Comparison of ENCODE assay signal across 7 mouse cellular contexts in the genomic region with DNA sequence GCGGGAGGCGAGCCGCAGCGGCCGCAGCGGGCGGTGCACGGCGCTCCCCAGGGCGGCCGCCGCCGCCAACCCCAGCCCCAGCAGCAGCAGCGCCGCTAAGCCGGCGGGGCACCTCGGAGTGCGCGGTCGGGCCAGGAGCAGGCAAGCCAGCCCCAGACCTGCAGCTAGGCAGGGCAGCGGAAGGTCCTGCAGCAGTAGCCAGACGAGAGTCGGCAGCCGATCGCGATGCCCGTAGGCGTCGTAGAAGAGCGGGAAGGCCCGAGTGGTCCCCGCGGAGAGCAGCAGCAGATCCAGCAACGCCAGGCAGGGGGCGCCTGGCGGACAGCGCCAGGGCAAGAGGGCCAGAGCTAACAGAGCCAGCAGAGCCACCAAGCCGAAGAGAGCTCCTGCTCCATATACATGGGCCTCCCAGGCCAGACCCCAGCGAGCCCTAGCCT. TPM values are rescaled to one million over a fixed set of nuclear protein-coding genes. Genes with fewer than 3 reads are reported as not detected.
DNase-seq lines count a peak whose midpoint lies in the region; ATAC-seq and TF ChIP-seq lines count a peak whose summit lies in the region.

No protein-coding gene starts in this region.

- no peaks in the 10 kb centered on the region for H3K9me3 ChIP-seq in intestine, postnatal 0 days (ENCODE audit: control insufficient read depth)
- no peaks in the 10 kb centered on the region for H3K9me3 ChIP-seq in limb, embryonic 10.5 days (replicated peaks)
- no peaks in the 10 kb centered on the region for H3K9me3 ChIP-seq in midbrain, embryonic 12.5 days

- H3K9ac ChIP-seq in intestine, postnatal 0 days (ENCODE audit: low read depth, low read length), result peak overlapping the region; percentile 19; the same call in 1 of the 2 replicates
- H3K9ac ChIP-seq in midbrain, embryonic 12.5 days (replicated peaks), result peak overlapping the region; percentile 69

- no peak for TF ChIP-seq POLR2A in small intestine, adult 2 months (IDR thresholded peaks at IDR 0.05; ENCODE audit: low read depth, low read length)

- peak; percentile 89 for DNase-seq in adrenal gland, postnatal 14 days
- DNase-seq in embryo, embryonic 9.5 days (ENCODE audit: extremely low spot score), result peak; percentile 91
- DNase-seq in heart, adult 11 months, result peak; percentile 97
- DNase-seq in limb, embryonic 10.5 days (ENCODE audit: low spot score), result peak; percentile 91

- no peaks in the 10 kb centered on the region for H3K36me3 ChIP-seq in intestine, postnatal 0 days (ENCODE audit: control insufficient read depth, insufficient read depth)
- H3K36me3 ChIP-seq in limb, embryonic 10.5 days, result no peaks in the 10 kb centered on the region
- H3K36me3 ChIP-seq in midbrain, embryonic 12.5 days, result no peaks in the 10 kb centered on the region
- H3K36me3 ChIP-seq in small intestine, adult 2 months (ENCODE audit: control insufficient read depth, insufficient read depth, low read length), result no peaks in the 10 kb centered on the region

- peak overlapping the region; percentile 55 for H3K4me3 ChIP-seq in intestine, postnatal 0 days (ENCODE audit: low read depth, low read length)
- H3K4me3 ChIP-seq in limb, embryonic 10.5 days, result peak overlapping the region; percentile 66
- H3K4me3 ChIP-seq in midbrain, embryonic 12.5 days, result peak overlapping the region; percentile 54
- H3K4me3 ChIP-seq in small intestine, adult 2 months (ENCODE audit: low read depth, low read length), result peak overlapping the region; percentile 70

- peak overlapping the region; percentile 99 for H3K4me2 ChIP-seq in intestine, postnatal 0 days (replicated peaks; ENCODE audit: low read depth)
- peak overlapping the region; percentile 99 for H3K4me2 ChIP-seq in midbrain, embryonic 12.5 days (replicated peaks)

- peaks cover 64% of the 10 kb centered on the region for H3K27me3 ChIP-seq in intestine, postnatal 0 days (replicated peaks; ENCODE audit: control insufficient read depth, insufficient read depth, low read length)
- peaks cover 81% of the 10 kb centered on the region for H3K27me3 ChIP-seq in limb, embryonic 10.5 days (ENCODE audit: low read depth, poor library complexity, severe bottlenecking)
- H3K27me3 ChIP-seq in midbrain, embryonic 12.5 days, result peaks cover 87% of the 10 kb centered on the region
- H3K27me3 ChIP-seq in small intestine, adult 2 months (ENCODE audit: control insufficient read depth, insufficient read depth, low read length), result peaks cover 16% of the 10 kb centered on the region

- under 1% methylated on average over 38 of the region's 40 CpGs for WGBS in intestine, postnatal 0 days
- WGBS in limb, embryonic 10.5 days, result under 1% methylated on average over 40 of the region's 40 CpGs
- under 1% methylated on average over 40 of the region's 40 CpGs for WGBS in midbrain, embryonic 12.5 days
- 1% methylated on average over 40 of the region's 40 CpGs for WGBS in small intestine, adult 2 months

- peak; percentile 64 for ATAC-seq in intestine, postnatal 0 days
- peak; percentile 83 for ATAC-seq in midbrain, embryonic 12.5 days (ENCODE audit: low FRiP score, low read depth)

- H3K27ac ChIP-seq in intestine, postnatal 0 days (ENCODE audit: low read depth, low read length), result no peak overlapping the region
- peak overlapping the region; percentile 88 for H3K27ac ChIP-seq in limb, embryonic 10.5 days
- H3K27ac ChIP-seq in midbrain, embryonic 12.5 days (replicated peaks), result no peak overlapping the region
- no peak overlapping the region for H3K27ac ChIP-seq in small intestine, adult 2 months (ENCODE audit: insufficient read depth, low read depth, low read length)

- TF ChIP-seq CTCF in intestine, postnatal 0 days (IDR thresholded peaks at IDR 0.05; ENCODE audit: low read depth), result peak; percentile 93
- TF ChIP-seq CTCF in small intestine, adult 2 months (IDR thresholded peaks at IDR 0.05; ENCODE audit: extremely low read depth, insufficient read length, insufficient replicate concordance, low read depth, low read length), result peak; percentile 80

- peaks cover 14% of the 10 kb centered on the region for H3K4me1 ChIP-seq in intestine, postnatal 0 days (replicated peaks; ENCODE audit: control insufficient read depth, insufficient read depth, low read length)
- peaks cover 48% of the 10 kb centered on the region for H3K4me1 ChIP-seq in limb, embryonic 10.5 days
- H3K4me1 ChIP-seq in midbrain, embryonic 12.5 days, result peaks cover 18% of the 10 kb centered on the region
- peaks cover 4% of the 10 kb centered on the region for H3K4me1 ChIP-seq in small intestine, adult 2 months (ENCODE audit: control insufficient read depth, insufficient read depth, insufficient read length, low read length)

RNA-seq across cellular contexts. Expression of gene Rbm28, which starts 6.2 kb away (rescaled TPM):
- 29.7 and 31.8 TPM in 2 replicates for total RNA-seq in adrenal gland, postnatal 14 days (2021)
- polyA plus RNA-seq in intestine, postnatal 0 days (2015; fragmentation: Nextera tagmentation; extraction: Ambion mirVana), result 9.8 and 12.2 TPM in 2 replicates
- 51.1 and 52.9 TPM in 2 replicates for polyA plus RNA-seq in limb, embryonic 10.5 days (2016; fragmentation: Nextera tagmentation; extraction: Ambion mirVana)
- 59.7 and 62.5 TPM in 2 replicates for polyA plus RNA-seq in midbrain, embryonic 12.5 days (2016; fragmentation: Nextera tagmentation; extraction: Ambion mirVana)
- polyA plus RNA-seq in small intestine, adult 2 months (2012; rRNA removed), result 0.90 and 1.2 TPM in 2 replicates

RNA-seq across cellular contexts. Expression of gene Prrt4, which starts 8.4 kb away (rescaled TPM):
- 4.9 and 5.1 TPM in 2 replicates for total RNA-seq in adrenal gland, postnatal 14 days (2021)
- 0.23 and 0.29 TPM in 2 replicates for polyA plus RNA-seq in intestine, postnatal 0 days (2015; fragmentation: Nextera tagmentation; extraction: Ambion mirVana)
- polyA plus RNA-seq in limb, embryonic 10.5 days (2016; fragmentation: Nextera tagmentation; extraction: Ambion mirVana), result 2.0 and 3.7 TPM in 2 replicates
- polyA plus RNA-seq in midbrain, embryonic 12.5 days (2016; fragmentation: Nextera tagmentation; extraction: Ambion mirVana), result 1.3 and 1.6 TPM in 2 replicates
- 0.17 and 0.22 TPM in 2 replicates for polyA plus RNA-seq in small intestine, adult 2 months (2012; rRNA removed)

RNA-seq across cellular contexts. Expression of gene Impdh1, which starts 45.2 kb away (rescaled TPM):
- total RNA-seq in adrenal gland, postnatal 14 days (2021), result 252 and 482 TPM in 2 replicates
- 10.6 and 11.7 TPM in 2 replicates for polyA plus RNA-seq in intestine, postnatal 0 days (2015; fragmentation: Nextera tagmentation; extraction: Ambion mirVana)
- 56.7 and 66.9 TPM in 2 replicates for polyA plus RNA-seq in limb, embryonic 10.5 days (2016; fragmentation: Nextera tagmentation; extraction: Ambion mirVana)
- polyA plus RNA-seq in midbrain, embryonic 12.5 days (2016; fragmentation: Nextera tagmentation; extraction: Ambion mirVana), result 50.2 and 51.6 TPM in 2 replicates
- polyA plus RNA-seq in small intestine, adult 2 months (2012; rRNA removed), result 15.0 and 15.6 TPM in 2 replicates
